Mouse (Mus musculus): ENCODE results near the gene Rnasek. TPM values are rescaled to one million over a fixed set of nuclear protein-coding genes. Genes with fewer than 3 reads are reported as not detected.

Gene Rnasek
- polyA plus RNA-seq, 1 experiment from 2014 or later = 321 TPM

GRCm38 (mm10) chr11:70232546-70232945, 7.1 kb downstream of the Rnasek start:
- Histone ChIP-seq H3K27ac (replicated peaks; ENCODE audit: low read depth, low read length) (no peak overlapping the region), H3K4me2 (ENCODE audit: low read length) (peak overlapping the region; percentile 51), H3K9ac (replicated peaks; ENCODE audit: low read length) (peak overlapping the region; percentile 51), H3K9me3 (ENCODE audit: control insufficient read depth, low read length) (no peaks in the 10 kb centered on the region), H3K36me3 (ENCODE audit: control insufficient read depth, insufficient read depth, low read length) (peaks cover 18% of the 10 kb centered on the region), H3K27me3 (ENCODE audit: control insufficient read depth, insufficient read depth, low read length) (peaks cover 32% of the 10 kb centered on the region), H3K4me3 (replicated peaks; ENCODE audit: low read depth, low read length) (peak overlapping the region; percentile 26), H3K4me1 (ENCODE audit: control insufficient read depth, insufficient read depth, low read length) (peaks cover 22% of the 10 kb centered on the region)
- DNase-seq (peak; percentile 46), ATAC-seq (ENCODE audit: low FRiP score, low TSS enrichment) (no peak)
- WGBS = 8% methylated on average over 10 of the region's 10 CpGs

- no peak for ATAC-seq (ENCODE audit: low FRiP score, low TSS enrichment)
- Histone ChIP-seq H3K27ac (replicated peaks; ENCODE audit: low read depth, low read length) (no peak overlapping the region), H3K27me3 (ENCODE audit: control insufficient read depth, insufficient read depth, low read length) (peaks cover 52% of the 10 kb centered on the region), H3K4me2 (ENCODE audit: low read length) (peak overlapping the region; percentile 42), H3K36me3 (ENCODE audit: control insufficient read depth, insufficient read depth, low read length) (peaks cover 9% of the 10 kb centered on the region), H3K9ac (replicated peaks; ENCODE audit: low read length) (no peak overlapping the region), H3K4me1 (ENCODE audit: control insufficient read depth, insufficient read depth, low read length) (peaks cover 10% of the 10 kb centered on the region; the same call in 1 of the 2 replicates), H3K9me3 (ENCODE audit: control insufficient read depth, low read length) (no peaks in the 10 kb centered on the region), H3K4me3 (replicated peaks; ENCODE audit: low read depth, low read length) (no peak overlapping the region)
- DNase-seq = peak; percentile 90
- WGBS = under 1% methylated on average over 32 of the region's 32 CpGs
Observed at GRCm38 (mm10) chr11:70230239-70230727, 9.4 kb downstream of the Rnasek start.

- 2% methylated on average over 39 of the region's 39 CpGs for WGBS
- H3K4me2 ChIP-seq (ENCODE audit: low read length) = peak within 1 kb of the TSS; percentile 49
- H3K4me1 ChIP-seq (ENCODE audit: control insufficient read depth, insufficient read depth, low read length) = peaks cover 10% of the 10 kb centered on the region; the same call in 1 of the 2 replicates
- peaks cover 56% of the 10 kb centered on the region for H3K27me3 ChIP-seq (ENCODE audit: control insufficient read depth, insufficient read depth, low read length)
- no peak within 1 kb of the TSS; the same call in 1 of the 2 replicates for H3K9ac ChIP-seq (replicated peaks; ENCODE audit: low read length)
- no peak within 1 kb of the TSS for H3K27ac ChIP-seq (replicated peaks; ENCODE audit: low read depth, low read length)
- ATAC-seq (ENCODE audit: low FRiP score, low TSS enrichment) = no peak
- peak within 1 kb of the TSS; percentile 24 for H3K4me3 ChIP-seq (replicated peaks; ENCODE audit: low read depth, low read length)
- peaks cover under 1% of the 10 kb centered on the region for H3K36me3 ChIP-seq (ENCODE audit: control insufficient read depth, insufficient read depth, low read length)
- peak; percentile 38 for DNase-seq
- H3K9me3 ChIP-seq (ENCODE audit: control insufficient read depth, low read length) = no peaks in the 10 kb centered on the region
Observed at GRCm38 (mm10) chr11:70229260-70230010, 10.2 kb downstream of the Rnasek start, which contains the start of gene Bcl6b. TSS of gene Bcl6b (minus strand) at chr11:70229798.

- Histone ChIP-seq H3K4me1 (ENCODE audit: control insufficient read depth, insufficient read depth, low read length) (peaks cover 10% of the 10 kb centered on the region; the same call in 1 of the 2 replicates), H3K9me3 (ENCODE audit: control insufficient read depth, low read length) (no peaks in the 10 kb centered on the region), H3K9ac (replicated peaks; ENCODE audit: low read length) (no peak overlapping the region; the same call in 1 of the 2 replicates), H3K27me3 (ENCODE audit: control insufficient read depth, insufficient read depth, low read length) (peaks cover 56% of the 10 kb centered on the region), H3K4me2 (ENCODE audit: low read length) (peak overlapping the region; percentile 49), H3K4me3 (replicated peaks; ENCODE audit: low read depth, low read length) (peak overlapping the region; percentile 24), H3K36me3 (ENCODE audit: control insufficient read depth, insufficient read depth, low read length) (no peaks in the 10 kb centered on the region), H3K27ac (replicated peaks; ENCODE audit: low read depth, low read length) (no peak overlapping the region)
- ATAC-seq (ENCODE audit: low FRiP score, low TSS enrichment) (no peak), DNase-seq (peak; percentile 89)
- 1% methylated on average over 19 of the region's 19 CpGs for WGBS
Observed at GRCm38 (mm10) chr11:70228828-70229227, 10.8 kb downstream of the Rnasek start.

GRCm38 (mm10) chr11:70227661-70228245, 11.9 kb downstream of the Rnasek start:
- WGBS = 87% methylated on average over 4 of the region's 4 CpGs
- Histone ChIP-seq H3K4me1 (ENCODE audit: control insufficient read depth, insufficient read depth, low read length) (peaks cover 5% of the 10 kb centered on the region; the same call in 1 of the 2 replicates), H3K4me3 (replicated peaks; ENCODE audit: low read depth, low read length) (no peak overlapping the region), H3K9ac (replicated peaks; ENCODE audit: low read length) (no peak overlapping the region), H3K36me3 (ENCODE audit: control insufficient read depth, insufficient read depth, low read length) (no peaks in the 10 kb centered on the region), H3K27me3 (ENCODE audit: control insufficient read depth, insufficient read depth, low read length) (peaks cover 56% of the 10 kb centered on the region), H3K4me2 (ENCODE audit: low read length) (no peak overlapping the region), H3K9me3 (ENCODE audit: control insufficient read depth, low read length) (no peaks in the 10 kb centered on the region), H3K27ac (replicated peaks; ENCODE audit: low read depth, low read length) (no peak overlapping the region)
- ATAC-seq (ENCODE audit: low FRiP score, low TSS enrichment) (no peak), DNase-seq (no peak)

GRCm38 (mm10) chr11:70227126-70227525, 12.5 kb downstream of the Rnasek start:
- Histone ChIP-seq H3K27me3 (ENCODE audit: control insufficient read depth, insufficient read depth, low read length) (peaks cover 56% of the 10 kb centered on the region), H3K9me3 (ENCODE audit: control insufficient read depth, low read length) (no peaks in the 10 kb centered on the region), H3K4me3 (replicated peaks; ENCODE audit: low read depth, low read length) (no peak overlapping the region), H3K9ac (replicated peaks; ENCODE audit: low read length) (0 out of 2 replicates have a peak overlapping the region, but pooled peaks have one; percentile 13), H3K4me2 (ENCODE audit: low read length) (peak overlapping the region; percentile 41; the same call in 1 of the 2 replicates), H3K36me3 (ENCODE audit: control insufficient read depth, insufficient read depth, low read length) (no peaks in the 10 kb centered on the region), H3K4me1 (ENCODE audit: control insufficient read depth, insufficient read depth, low read length) (peaks cover 7% of the 10 kb centered on the region; the same call in 1 of the 2 replicates), H3K27ac (replicated peaks; ENCODE audit: low read depth, low read length) (no peak overlapping the region)
- ATAC-seq (ENCODE audit: low FRiP score, low TSS enrichment) = no peak
- 43% methylated on average over 5 of the region's 5 CpGs for WGBS
- no peak for DNase-seq

DNA sequence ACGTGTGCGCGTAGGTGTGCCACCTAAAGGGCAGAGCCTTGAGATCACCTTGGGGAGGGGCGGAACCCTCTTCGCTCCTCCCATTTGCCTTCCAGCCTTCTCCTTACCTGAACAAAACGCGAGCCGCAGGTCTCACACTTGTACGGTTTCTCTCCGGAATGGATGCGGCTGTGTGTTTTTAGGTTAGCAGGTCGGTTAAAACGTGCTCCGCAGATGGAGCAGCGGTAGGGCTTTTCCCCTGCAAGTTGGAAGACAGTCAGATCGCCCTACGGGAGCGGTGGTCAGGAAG, 13.1 kb downstream of the Rnasek start:
- ATAC-seq (ENCODE audit: low FRiP score, low TSS enrichment) (no peak), DNase-seq (no peak)
- Histone ChIP-seq H3K4me1 (ENCODE audit: control insufficient read depth, insufficient read depth, low read length) (peaks cover 13% of the 10 kb centered on the region), H3K9ac (replicated peaks; ENCODE audit: low read length) (0 out of 2 replicates have a peak overlapping the region, but pooled peaks have one; percentile 13), H3K9me3 (ENCODE audit: control insufficient read depth, low read length) (no peaks in the 10 kb centered on the region), H3K4me3 (replicated peaks; ENCODE audit: low read depth, low read length) (peak overlapping the region; percentile 18), H3K4me2 (ENCODE audit: low read length) (peak overlapping the region; percentile 41), H3K27me3 (ENCODE audit: control insufficient read depth, insufficient read depth, low read length) (peaks cover 56% of the 10 kb centered on the region), H3K36me3 (ENCODE audit: control insufficient read depth, insufficient read depth, low read length) (no peaks in the 10 kb centered on the region), H3K27ac (replicated peaks; ENCODE audit: low read depth, low read length) (no peak overlapping the region)
- 10% methylated on average over 18 of the region's 18 CpGs for WGBS

DNA sequence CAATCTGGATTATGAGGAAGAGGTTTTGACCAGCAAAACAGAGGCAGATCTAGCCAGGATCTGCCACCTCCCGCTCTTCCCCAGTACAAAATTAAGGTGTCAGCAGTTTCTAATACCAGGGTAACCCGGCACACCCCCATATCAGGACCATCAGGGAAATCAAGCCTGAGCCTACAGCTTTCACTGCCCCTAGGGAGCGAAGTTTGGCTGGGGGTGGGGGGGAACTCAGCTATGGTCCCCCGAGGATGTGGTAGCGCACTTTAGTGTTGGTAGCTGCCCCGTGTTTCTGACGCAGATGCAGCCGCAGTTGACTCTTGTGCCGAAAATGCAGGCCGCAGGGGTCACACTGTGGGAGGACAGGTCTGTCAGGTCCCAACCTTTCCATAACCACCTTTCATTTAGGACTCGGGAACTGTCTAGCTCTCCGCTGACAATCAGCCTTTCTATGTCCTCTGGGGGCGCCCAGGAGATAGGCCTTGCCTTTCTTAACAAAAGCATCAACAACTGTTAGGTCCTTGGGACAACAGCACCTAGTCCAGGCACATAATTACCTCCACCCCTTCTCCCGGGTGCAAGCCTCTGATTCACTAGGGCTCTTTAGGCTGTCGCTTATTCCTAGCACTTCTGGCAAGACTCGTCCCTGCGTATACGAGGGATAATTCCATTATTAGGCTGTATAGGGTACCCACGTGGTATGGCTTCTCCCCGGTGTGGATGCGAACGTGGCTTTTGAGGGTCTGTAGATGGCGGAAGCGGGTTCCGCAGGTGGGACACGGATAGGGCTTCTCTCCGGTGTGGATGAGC, 13.6 kb downstream of the Rnasek start:
- 19% methylated on average over 27 of the region's 27 CpGs for WGBS
- peaks cover 56% of the 10 kb centered on the region for H3K27me3 ChIP-seq (ENCODE audit: control insufficient read depth, insufficient read depth, low read length)

More for the DNA sequence above, 13.6 kb downstream of the Rnasek start:
- no peak overlapping the region for H3K27ac ChIP-seq (replicated peaks; ENCODE audit: low read depth, low read length)
- H3K9ac ChIP-seq (replicated peaks; ENCODE audit: low read length) = no peak overlapping the region
- H3K9me3 ChIP-seq (ENCODE audit: control insufficient read depth, low read length) = no peaks in the 10 kb centered on the region
- H3K36me3 ChIP-seq (ENCODE audit: control insufficient read depth, insufficient read depth, low read length) = no peaks in the 10 kb centered on the region
- H3K4me2 ChIP-seq (ENCODE audit: low read length) = peak overlapping the region; percentile 41
- H3K4me3 ChIP-seq (replicated peaks; ENCODE audit: low read depth, low read length) = peak overlapping the region; percentile 18
- DNase-seq = peak; percentile 52
- ATAC-seq (ENCODE audit: low FRiP score, low TSS enrichment) = no peak
- peaks cover 14% of the 10 kb centered on the region for H3K4me1 ChIP-seq (ENCODE audit: control insufficient read depth, insufficient read depth, low read length)
